Mouse (Mus musculus) midbrain, embryonic 11.5 days (tissue): ENCODE results near the gene Ogfod2. TPM values are rescaled to one million over a fixed set of nuclear protein-coding genes. Genes with fewer than 3 reads are reported as not detected.
A peak's percentile ranks its signal among the peaks of the same experiment; 100 is the strongest.

Source experiments
- ATAC-seq: fragments of 200-750 bp; cut with Nextera tagmentation; 2 replicates; pipeline ENCODE4 v1.8.0; 2017; ENCODE audit warnings: moderate TSS enrichment, moderate library complexity; ENCODE audit not compliant: low FRiP score
- DNase-seq: peaks from one replicate; pipeline ENCODE4 v3.0.0; 2015; ENCODE audit warnings: low spot score; ENCODE audit errors: missing footprints
- H3K27ac ChIP-seq: fragments of 300-500 bp; sonication (generic); 2 replicates; pipeline ENCODE4 v1.5.1; 2014; ENCODE audit warnings: low read depth, low read length
- H3K27me3 ChIP-seq: fragments of 300-500 bp; sonication (generic); 2 replicates; pipeline ENCODE4 v1.6.1; 2014; ENCODE audit warnings: mild to moderate bottlenecking, low read length, moderate library complexity, mixed read lengths; ENCODE audit not compliant: control insufficient read depth, insufficient read depth
- H3K36me3 ChIP-seq: fragments of 300-500 bp; sonication (generic); 2 replicates; pipeline ENCODE4 v1.6.1; 2014; ENCODE audit warnings: mild to moderate bottlenecking, low read length, moderate library complexity, mixed read lengths; ENCODE audit not compliant: control insufficient read depth, insufficient read depth
- H3K4me1 ChIP-seq: fragments of 300-500 bp; sonication (generic); 2 replicates; pipeline ENCODE4 v1.6.1; 2014; ENCODE audit warnings: low read length; ENCODE audit not compliant: control insufficient read depth, insufficient read depth
- H3K4me2 ChIP-seq: fragments of 300-500 bp; sonication (generic); 2 replicates; pipeline ENCODE4 v1.6.1; 2014; ENCODE audit warnings: mild to moderate bottlenecking, moderate library complexity
- H3K4me3 ChIP-seq: fragments of 300-500 bp; sonication (generic); 2 replicates; pipeline ENCODE4 v1.5.1; 2014; ENCODE audit warnings: low read depth, low read length
- H3K9ac ChIP-seq: fragments of 300-500 bp; sonication (generic); 2 replicates; pipeline ENCODE4 v1.6.1; 2014; ENCODE audit warnings: low read length
- H3K9me3 ChIP-seq: fragments of 300-500 bp; sonication (generic); 2 replicates; pipeline ENCODE4 v1.6.1; 2016; ENCODE audit warnings: low read length; ENCODE audit not compliant: control insufficient read depth
- WGBS: fragments of 180-500 bp; shearing (Covaris S2); extraction: QIAGEN DNeasy Blood & Tissue Kit; methylation state at CpG from one replicate; pipeline ENCODE4 v1.1.7; 2014; 5-methylcytosine and 5-hydroxymethylcytosine counted together
- polyA plus RNA-seq: library from polyadenylated mRNA; unstranded; fragments of >200 nt; fragmentation: Nextera tagmentation; extraction: Ambion mirVana; gene quantifications from 2 replicates; pipeline ENCODE4 v1.2.1, GENCODE M21; 2014

Ogfod2 gene
- polyA plus RNA-seq, 1 experiment from 2014 or later: 11.4 TPM

DNA sequence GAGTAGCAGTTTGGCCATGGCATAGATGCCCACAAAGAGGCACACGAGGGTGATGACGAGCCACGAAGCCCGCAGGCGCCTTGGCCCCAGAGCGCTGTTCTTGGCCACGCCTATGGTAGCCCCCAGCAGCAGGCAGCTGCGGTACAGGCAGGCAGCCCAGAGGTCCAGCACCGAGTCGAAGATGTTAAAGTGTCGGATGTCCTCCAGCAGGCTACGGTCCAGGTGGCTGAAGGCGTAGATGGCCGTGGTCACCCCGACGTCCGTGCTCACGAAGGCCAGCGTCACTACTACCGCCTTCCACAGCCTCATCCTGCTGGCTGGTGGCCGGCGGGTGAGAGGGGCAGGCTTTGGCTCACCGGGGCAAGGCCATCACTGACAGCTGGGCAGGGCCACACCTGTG, 22.2 kb upstream of the Ogfod2 start:
- ATAC-seq (no peak), DNase-seq (no peak)
- no peak overlapping the region for H3K27ac ChIP-seq
- no peak overlapping the region for H3K4me2 ChIP-seq
- H3K4me3 ChIP-seq: no peak overlapping the region
- H3K9ac ChIP-seq: no peak overlapping the region
- 89% methylated on average over 23 of the region's 23 CpGs for WGBS
- H3K36me3 ChIP-seq: no peaks in the 10 kb centered on the region
- peaks cover 2% of the 10 kb centered on the region; the same call in 1 of the 2 replicates for H3K27me3 ChIP-seq
- H3K4me1 ChIP-seq: no peaks in the 10 kb centered on the region
- no peaks in the 10 kb centered on the region for H3K9me3 ChIP-seq

- peak; percentile 72 for DNase-seq
Observed at GRCm38 (mm10) chr5:124091951-124092406, 20.1 kb upstream of the Ogfod2 start.

DNA sequence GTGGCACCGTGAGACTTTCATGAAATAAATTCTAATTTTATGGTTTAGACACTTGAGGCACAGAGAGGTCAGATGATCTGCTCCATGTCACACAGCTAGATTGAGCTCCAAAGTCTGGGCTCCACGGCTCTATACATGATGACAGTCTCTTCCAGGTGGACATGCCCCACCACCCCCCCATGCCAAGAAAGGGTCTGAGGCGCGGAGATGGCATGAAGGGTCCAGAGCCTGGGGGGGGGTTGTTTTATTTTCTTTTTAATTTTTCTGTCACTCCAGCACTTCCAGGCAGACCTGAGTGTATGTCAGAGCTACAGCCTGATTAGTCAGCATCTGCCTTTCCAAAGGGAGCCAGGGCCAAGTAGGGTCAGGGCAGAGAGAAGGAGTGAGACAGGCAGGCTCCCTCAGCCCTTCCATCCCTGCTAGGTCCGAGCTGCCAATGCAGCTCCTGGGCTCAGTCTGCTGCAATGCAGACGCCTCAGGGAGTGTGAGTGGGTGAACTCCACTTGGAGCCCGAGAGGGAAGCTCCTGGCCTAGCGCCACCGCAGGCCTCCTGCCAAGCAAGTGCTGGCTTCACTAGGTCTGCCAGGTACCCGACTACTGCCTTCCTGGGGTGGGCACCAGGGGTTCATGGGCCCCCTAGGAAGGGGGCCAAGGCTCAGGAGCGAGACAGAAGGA, 18.8 kb upstream of the Ogfod2 start:
- WGBS: 78% methylated on average over 11 of the region's 11 CpGs
- Histone ChIP-seq H3K27me3 (peaks cover 8% of the 10 kb centered on the region), H3K4me2 (no peak overlapping the region), H3K9me3 (no peaks in the 10 kb centered on the region), H3K36me3 (no peaks in the 10 kb centered on the region), H3K4me3 (no peak overlapping the region), H3K27ac (no peak overlapping the region), H3K4me1 (peaks cover 6% of the 10 kb centered on the region), H3K9ac (no peak overlapping the region)
- ATAC-seq (no peak), DNase-seq (no peak)

More at GRCm38 (mm10) chr5:124091951-124092406, 20.1 kb upstream of the Ogfod2 start:
- Histone ChIP-seq H3K4me3 (no peak overlapping the region), H3K36me3 (no peaks in the 10 kb centered on the region), H3K27me3 (peaks cover 8% of the 10 kb centered on the region), H3K4me1 (peaks cover 6% of the 10 kb centered on the region), H3K9me3 (no peaks in the 10 kb centered on the region), H3K4me2 (no peak overlapping the region), H3K27ac (no peak overlapping the region), H3K9ac (no peak overlapping the region)
- 66% methylated on average over 9 of the region's 9 CpGs for WGBS
- ATAC-seq: no peak

- peak; percentile 78 for DNase-seq
- no peak overlapping the region for H3K27ac ChIP-seq
- H3K9me3 ChIP-seq: no peaks in the 10 kb centered on the region
- peaks cover 8% of the 10 kb centered on the region for H3K27me3 ChIP-seq
- ATAC-seq: no peak
- no peak overlapping the region for H3K4me2 ChIP-seq
- H3K9ac ChIP-seq: no peak overlapping the region
- no peak overlapping the region for H3K4me3 ChIP-seq
- no peaks in the 10 kb centered on the region for H3K36me3 ChIP-seq
- H3K4me1 ChIP-seq: peaks cover 6% of the 10 kb centered on the region
- WGBS: 83% methylated on average over 12 of the region's 12 CpGs
Observed at GRCm38 (mm10) chr5:124093852-124094604, 18.1 kb upstream of the Ogfod2 start.

DNA sequence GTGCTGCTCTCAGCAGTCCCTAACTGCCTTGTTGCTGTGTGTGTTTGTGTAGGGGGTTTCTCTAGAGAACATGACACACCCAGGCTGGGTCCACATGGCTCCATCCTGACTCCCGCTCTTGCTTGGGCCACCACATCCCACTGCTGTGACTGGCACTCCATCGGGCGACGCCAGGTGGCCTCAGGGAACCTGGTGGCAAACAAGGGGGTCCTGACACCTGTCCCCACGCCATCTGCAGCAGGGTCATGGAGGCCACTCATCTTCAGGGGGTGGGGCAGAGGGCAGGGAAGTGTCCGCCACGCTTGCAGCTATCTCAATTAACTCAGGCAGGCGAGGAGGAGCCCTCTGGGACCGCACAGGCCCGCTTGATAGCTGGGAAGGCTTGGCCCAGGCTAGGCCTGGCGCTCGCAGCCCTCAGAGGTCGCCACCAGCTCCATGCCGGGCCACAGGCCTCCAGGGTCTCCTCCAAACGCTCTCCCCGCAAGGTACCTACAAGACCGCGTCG, 17.0 kb upstream of the Ogfod2 start:
- no peak overlapping the region for H3K27ac ChIP-seq

GRCm38 (mm10) chr5:124095596-124096232, 16.4 kb upstream of the Ogfod2 start, which contains the start of gene Abcb9:
Gene Abcb9, minus strand, starts transcription at chr5:124095798.
- H3K4me3 ChIP-seq: peak within 1 kb of the TSS; percentile 36
- H3K9me3 ChIP-seq: no peaks in the 10 kb centered on the region
- peak within 1 kb of the TSS; percentile 68 for H3K4me2 ChIP-seq
- peak; percentile 99 for DNase-seq
- peaks cover 8% of the 10 kb centered on the region for H3K27me3 ChIP-seq
- peak; percentile 82 for ATAC-seq
- H3K27ac ChIP-seq: no peak within 1 kb of the TSS
- peak within 1 kb of the TSS; percentile 51 for H3K9ac ChIP-seq
- H3K4me1 ChIP-seq: peaks cover 6% of the 10 kb centered on the region
- H3K36me3 ChIP-seq: no peaks in the 10 kb centered on the region
- whole genome bisulfite sequencing: 1% methylated on average over 42 of the region's 42 CpGs

More for the DNA sequence above, 17.0 kb upstream of the Ogfod2 start:
- H3K4me3 ChIP-seq: peak overlapping the region; percentile 36
- ATAC-seq (peak; percentile 75), DNase-seq (no peak)
- 9% methylated on average over 19 of the region's 19 CpGs for WGBS
- H3K36me3 ChIP-seq: no peaks in the 10 kb centered on the region
- peaks cover 6% of the 10 kb centered on the region for H3K4me1 ChIP-seq
- H3K9ac ChIP-seq: peak overlapping the region; percentile 51
- H3K4me2 ChIP-seq: peak overlapping the region; percentile 68
- peaks cover 8% of the 10 kb centered on the region for H3K27me3 ChIP-seq
- no peaks in the 10 kb centered on the region for H3K9me3 ChIP-seq

- 74% methylated on average over 2 of the region's 2 CpGs for WGBS
- Histone ChIP-seq H3K9me3 (no peaks in the 10 kb centered on the region), H3K4me3 (no peak overlapping the region), H3K27me3 (peaks cover 6% of the 10 kb centered on the region; the same call in 1 of the 2 replicates), H3K27ac (no peak overlapping the region), H3K36me3 (no peaks in the 10 kb centered on the region), H3K4me2 (no peak overlapping the region), H3K9ac (no peak overlapping the region), H3K4me1 (peaks cover 6% of the 10 kb centered on the region)
- DNase-seq: peak; percentile 26
- ATAC-seq: no peak
Observed at GRCm38 (mm10) chr5:124098923-124099322, 13.2 kb upstream of the Ogfod2 start.

- Histone ChIP-seq H3K27ac (no peak overlapping the region), H3K4me2 (no peak overlapping the region), H3K9ac (no peak overlapping the region), H3K9me3 (no peaks in the 10 kb centered on the region), H3K27me3 (peaks cover 3% of the 10 kb centered on the region; the same call in 1 of the 2 replicates), H3K4me1 (peaks cover 2% of the 10 kb centered on the region), H3K4me3 (no peak overlapping the region), H3K36me3 (no peaks in the 10 kb centered on the region)
- DNase-seq (peak; percentile 28), ATAC-seq (no peak)
- 93% methylated on average over 11 of the region's 11 CpGs for WGBS
Observed at GRCm38 (mm10) chr5:124100128-124101044, 11.7 kb upstream of the Ogfod2 start.
